Mouse (Mus musculus) neutrophil, adult 5-6 weeks (primary cell): ENCODE results near the gene Cdkn1a. TPM values are rescaled to one million over a fixed set of nuclear protein-coding genes. Genes with fewer than 3 reads are reported as not detected.

Experiments used
- ATAC-seq: fragments of 151-379, 151-347 bp; 2 replicates; pipeline ENCODE4 v1.8.0; 2017; ENCODE audit warnings: mild to moderate bottlenecking, moderate TSS enrichment; ENCODE audit not compliant: insufficient number of reproducible peaks, poor library complexity, low FRiP score, severe bottlenecking; ENCODE audit errors: extremely low read depth
- total RNA-seq: library from RNA; stranded (forward); fragments of 200-1000 nt; gene quantifications from 2 replicates; pipeline ENCODE4 v1.2.3, GENCODE M21; 2017

The Cdkn1a gene
- total RNA-seq, 1 experiment from 2014 or later, result 1.3 TPM

- no peak for ATAC-seq
These were observed 56.5 kb downstream of the Cdkn1a start for GRCm38 (mm10) chr17:29147273-29147672.

GRCm38 (mm10) chr17:29147773-29148172 lies 57.0 kb downstream of the Cdkn1a start:
- no peak for ATAC-seq

GRCm38 (mm10) chr17:29149766-29150165 lies 59.0 kb downstream of the Cdkn1a start:
- ATAC-seq, result no peak

Other genes with a start within 250 kb of the Cdkn1a start
- gene Pnpla1, start 232.6 kb upstream of the Cdkn1a start, total RNA-seq, result 0.25 TPM in 1 of 2 replicates, not detected in the other
- gene 4930539E08Rik, start 175.7 kb upstream of the Cdkn1a start, total RNA-seq, result 0.12 and 0.23 TPM in 2 replicates
- not detected in 2 replicates for gene Pxt1, start 147.1 kb upstream of the Cdkn1a start, total RNA-seq
- 117 and 123 TPM in 2 replicates for gene Kctd20, start 139.0 kb upstream of the Cdkn1a start, total RNA-seq
- gene Stk38, start 83.0 kb upstream of the Cdkn1a start, total RNA-seq, result 394 and 412 TPM in 2 replicates
- gene Srsf3, start 58.3 kb upstream of the Cdkn1a start, total RNA-seq, result 576 and 624 TPM in 2 replicates
- gene Rab44, start 23.2 kb downstream of the Cdkn1a start, total RNA-seq, result 92.5 and 114 TPM in 2 replicates
- gene Cpne5, start 147.2 kb downstream of the Cdkn1a start, total RNA-seq, result 1.4 and 1.8 TPM in 2 replicates
- 23.1 and 25.7 TPM in 2 replicates for gene Ppil1, start 173.2 kb downstream of the Cdkn1a start, total RNA-seq
- gene BC004004, start 177.8 kb downstream of the Cdkn1a start, total RNA-seq, result 65.4 and 72.1 TPM in 2 replicates
- gene Pi16, start 226.7 kb downstream of the Cdkn1a start, total RNA-seq, result 151 and 159 TPM in 2 replicates